29 mouse cellular contexts compared by ENCODE assay signal in the genomic region with DNA sequence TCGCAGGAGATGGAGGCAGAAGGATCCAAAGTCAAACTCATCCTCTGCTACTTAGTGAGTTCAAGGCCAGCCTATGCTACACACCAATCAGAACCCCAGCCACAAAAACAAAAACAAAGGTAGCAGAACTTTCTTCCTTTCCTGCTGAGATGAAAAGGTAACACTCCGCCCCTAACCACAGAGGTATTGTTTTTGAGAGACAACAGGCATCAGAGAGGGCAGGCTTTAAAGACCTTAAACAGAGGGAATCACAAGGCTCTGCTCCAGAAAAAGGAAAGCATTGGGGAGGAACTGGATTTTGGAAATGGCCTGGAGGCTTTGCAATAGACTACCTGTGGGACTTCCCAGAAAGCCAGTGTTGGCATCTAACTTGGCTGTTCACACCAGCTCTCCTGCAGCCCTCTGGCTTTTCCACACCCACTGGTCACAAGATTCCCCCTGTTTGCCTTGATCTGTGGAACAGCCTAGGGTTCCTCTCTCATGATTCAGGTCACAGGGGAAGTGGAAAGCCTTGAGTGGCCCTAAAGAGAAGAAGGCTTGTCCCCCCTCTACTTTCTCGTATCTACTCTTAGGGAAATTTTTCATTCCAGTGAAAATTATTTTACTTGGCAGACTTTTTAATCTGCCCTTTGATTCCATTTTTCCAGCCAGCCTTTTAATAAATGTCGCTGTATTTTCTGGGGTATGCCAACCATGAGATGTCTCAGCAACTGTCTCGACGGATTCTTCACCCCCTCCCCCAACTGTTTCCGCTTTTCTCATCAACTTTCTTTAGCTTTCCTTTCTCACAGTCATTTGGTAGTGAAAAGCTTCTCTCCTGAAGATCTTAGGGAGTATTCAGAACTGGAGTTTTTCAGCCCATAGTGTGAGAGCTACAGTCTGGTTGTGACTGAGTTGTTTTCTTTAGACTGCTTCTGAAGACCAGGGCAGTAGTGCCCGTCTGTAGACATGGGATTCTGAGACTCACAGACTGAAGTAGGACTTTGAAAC. TPM values are rescaled to one million over a fixed set of nuclear protein-coding genes. Genes with fewer than 3 reads are reported as not detected.
DNase-seq lines count a peak whose midpoint lies in the region; ATAC-seq and TF ChIP-seq lines count a peak whose summit lies in the region.
"Had no signal": no experiment of that assay in that cellular context is flagged by ENCODE, and none has a peak within 500 bp of the region (broad histone marks: within the 10 kb centered on the region; RNA-seq: fewer than 3 reads in every experiment).

No protein-coding gene starts in this region.

- TF ChIP-seq POLR2A in spleen, adult 2 months (IDR thresholded peaks at IDR 0.05; ENCODE audit: low read depth, low read length), result no peak

- no peaks in the 10 kb centered on the region for H3K36me3 ChIP-seq in spleen, adult 2 months (ENCODE audit: control insufficient read depth, insufficient read depth, low read length)
- H3K36me3 ChIP-seq: embryonic facial prominence, embryonic 13.5 days; G1E; limb, embryonic 15.5 days; midbrain, embryonic 15.5 days had no signal

- no peak for TF ChIP-seq CTCF in spleen, adult 2 months (IDR thresholded peaks at IDR 0.05; ENCODE audit: extremely low read depth, insufficient read depth, insufficient read length, insufficient replicate concordance)

- 80% methylated on average over 8 of the region's 8 CpGs for WGBS in spleen, adult 2 months

- ATAC-seq in CD4-positive, CD25-positive, alpha-beta regulatory T cell, adult 4 months, result peak; percentile 71
- ATAC-seq: forebrain, embryonic 13.5 days; hindbrain, embryonic 16.5 days; intestine, postnatal 0 days; midbrain, embryonic 15.5 days; Patski had no signal

- peak overlapping the region; percentile 75 for H3K27ac ChIP-seq in spleen, adult 2 months (ENCODE audit: insufficient read depth, low read length)
- H3K27ac ChIP-seq: embryonic facial prominence, embryonic 13.5 days; forebrain, embryonic 13.5 days; limb, embryonic 15.5 days; liver, embryonic 14.5 days; midbrain, embryonic 15.5 days; stomach, postnatal 0 days had no signal

- no peak overlapping the region for H3K4me3 ChIP-seq in spleen, adult 2 months (ENCODE audit: extremely low read depth, insufficient read depth, insufficient read length)
- H3K4me3 ChIP-seq: embryonic facial prominence, embryonic 13.5 days; erythroblast, embryonic 14.5 days; forebrain, embryonic 13.5 days; limb, embryonic 15.5 days; megakaryocyte, embryonic 14.5 days; midbrain, embryonic 15.5 days had no signal

- intact Hi-C loops in left cerebral cortex, postnatal 10 days (cut with DNase I), result loop anchor here (10.0 kb wide), 1 partner anchor 485 kb away; no protein-coding TSS in a partner anchor

- no peak for DNase-seq in spleen, adult 2 months (ENCODE audit: low read depth in 1 of 2, low spot score in 2 of 2)
- DNase-seq in spleen, postnatal 4 days (ENCODE audit: low spot score in 2 of 2), result no peak
- DNase-seq in T-cell, adult 2 months (ENCODE audit: low spot score), result peak; percentile 79
- peak; percentile 72 for DNase-seq in induced T-regulatory cell, adult 2 months (ENCODE audit: low read depth)
- DNase-seq in cerebellum, adult 11-12 months, result no peak
- no peak for DNase-seq in cerebellum, postnatal 36 days
- no peak for DNase-seq in left cerebral cortex, postnatal 10 days (ENCODE audit: extremely low spot score in 1 of 2, low spot score in 2 of 2)
- DNase-seq: adrenal gland, postnatal 36 days; cerebellum, adult 18-20 months; cerebellum, postnatal 14 days; kidney, postnatal 25 days; left cerebral cortex, postnatal 4 days; lung, embryonic 14.5 days; lung, postnatal 36 days; right cerebral cortex, adult 18-20 months; thymus, postnatal 4 days had no signal

- no peaks in the 10 kb centered on the region for H3K27me3 ChIP-seq in spleen, adult 2 months (ENCODE audit: control insufficient read depth, insufficient read depth, low read length)
- H3K27me3 ChIP-seq: embryonic facial prominence, embryonic 13.5 days; forebrain, embryonic 13.5 days; limb, embryonic 15.5 days; megakaryocyte, embryonic 14.5 days; midbrain, embryonic 15.5 days; Patski had no signal

- H3K4me1 ChIP-seq in spleen, adult 2 months (ENCODE audit: control insufficient read depth, insufficient read depth, insufficient read length), result peaks cover 10% of the 10 kb centered on the region; the same call in 1 of the 2 replicates
- H3K4me1 ChIP-seq: forebrain, embryonic 13.5 days; limb, embryonic 15.5 days; midbrain, embryonic 15.5 days had no signal

RNA-seq across cellular contexts. Expression of a gene that starts 7.2 kb away (rescaled TPM):
- polyA plus RNA-seq in spleen, adult 2 months (2012; rRNA removed), result 139 and 152 TPM in 2 replicates
- polyA plus RNA-seq in CD4-positive, CD25-positive, alpha-beta regulatory T cell, adult 4 months (2017; shearing (Covaris generic)), result 100 to 1,000 TPM; 220 to 247 TPM
- 10 to 100 TPM; 33.1 to 33.2 TPM for total RNA-seq in left cerebral cortex, postnatal 10 days (2021)

Comparison
In these comparisons a context has a peak if more than half of its experiments do, and no peak if none do; other contexts are left out.
1. DNase-seq: peak in T-cell, adult 2 months (single experiment) and induced T-regulatory cell, adult 2 months (single experiment); none in spleen, adult 2 months (0 of 2), spleen, postnatal 4 days (0 of 2), cerebellum, adult 11-12 months (single experiment), cerebellum, postnatal 36 days (0 of 2) and left cerebral cortex, postnatal 10 days (0 of 2).